Comparison of ENCODE assay signal across 9 mouse cellular contexts in the genomic region with DNA sequence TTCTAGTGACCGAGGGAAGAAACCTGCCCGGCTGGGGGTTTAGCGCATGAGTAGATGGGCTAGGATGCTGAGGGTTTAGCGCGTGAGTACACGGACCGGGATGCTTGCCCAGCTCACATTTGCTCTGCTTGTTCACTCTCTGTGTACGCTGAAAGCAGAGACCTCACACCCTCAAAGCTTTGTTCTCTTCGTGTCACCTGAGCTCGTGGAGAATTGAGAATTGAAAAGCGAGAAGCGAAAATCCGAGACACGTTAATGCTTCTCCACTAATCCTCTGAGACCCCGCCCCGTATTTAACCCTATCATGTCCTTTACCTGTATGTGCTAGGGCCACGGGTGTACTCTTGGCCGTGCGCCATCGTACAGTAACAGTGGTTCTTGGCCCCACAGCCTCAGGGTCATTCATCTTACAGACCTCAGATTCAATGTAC. TPM values are rescaled to one million over a fixed set of nuclear protein-coding genes. Genes with fewer than 3 reads are reported as not detected.
DNase-seq lines count a peak whose midpoint lies in the region; ATAC-seq and TF ChIP-seq lines count a peak whose summit lies in the region.
"Had no signal": no experiment of that assay in that cellular context is flagged by ENCODE, and none has a peak within 500 bp of the region (broad histone marks: within the 10 kb centered on the region; RNA-seq: fewer than 3 reads in every experiment).

No protein-coding gene starts in this region.

- ATAC-seq in embryonic facial prominence, embryonic 12.5 days (ENCODE audit: insufficient number of reproducible peaks, insufficient read depth, low FRiP score, low TSS enrichment), result peak; percentile 38; the same call in 1 of the 2 replicates
- peak; percentile 53 for ATAC-seq in hindbrain, embryonic 16.5 days
- ATAC-seq in neural tube, embryonic 14.5 days (ENCODE audit: low read depth), result peak; percentile 67
- ATAC-seq: Patski had no signal

- peak overlapping the region; percentile 71 for H3K27ac ChIP-seq in layer of hippocampus, adult 2 months
- no peak overlapping the region for H3K27ac ChIP-seq in embryonic facial prominence, embryonic 12.5 days
- peak overlapping the region; percentile 53; the same call in 1 of the 2 replicates for H3K27ac ChIP-seq in hindbrain, embryonic 16.5 days (ENCODE audit: low read depth, low read length)
- peak overlapping the region; percentile 55; the same call in 1 of the 2 replicates for H3K27ac ChIP-seq in neural tube, embryonic 14.5 days (ENCODE audit: low read depth, low read length)

- H3K36me3 ChIP-seq in embryonic facial prominence, embryonic 12.5 days, result no peaks in the 10 kb centered on the region
- H3K36me3 ChIP-seq in hindbrain, embryonic 16.5 days (ENCODE audit: control insufficient read depth, insufficient read depth, low read length), result no peaks in the 10 kb centered on the region
- H3K36me3 ChIP-seq in neural tube, embryonic 14.5 days (ENCODE audit: control insufficient read depth, insufficient read depth, low read length), result no peaks in the 10 kb centered on the region

- WGBS in embryonic facial prominence, embryonic 12.5 days, result 3% methylated on average over 20 of the region's 20 CpGs
- 6% methylated on average over 20 of the region's 20 CpGs for WGBS in hindbrain, embryonic 16.5 days
- WGBS in neural tube, embryonic 14.5 days, result 3% methylated on average over 20 of the region's 20 CpGs

- no peak overlapping the region for H3K9ac ChIP-seq in embryonic facial prominence, embryonic 12.5 days
- peak overlapping the region; percentile 49 for H3K9ac ChIP-seq in hindbrain, embryonic 16.5 days (ENCODE audit: low read depth, low read length)
- H3K9ac ChIP-seq in neural tube, embryonic 14.5 days (replicated peaks; ENCODE audit: low read depth, low read length), result peak overlapping the region; percentile 46

- H3K9me3 ChIP-seq in embryonic facial prominence, embryonic 12.5 days, result no peaks in the 10 kb centered on the region
- H3K9me3 ChIP-seq in hindbrain, embryonic 16.5 days (ENCODE audit: control insufficient read depth, low read length), result no peaks in the 10 kb centered on the region
- no peaks in the 10 kb centered on the region for H3K9me3 ChIP-seq in neural tube, embryonic 14.5 days (ENCODE audit: control insufficient read depth, low read length)

- H3K4me2 ChIP-seq in embryonic facial prominence, embryonic 12.5 days (replicated peaks), result peak overlapping the region; percentile 41
- H3K4me2 ChIP-seq in hindbrain, embryonic 16.5 days (ENCODE audit: low read length), result peak overlapping the region; percentile 48
- peak overlapping the region; percentile 43 for H3K4me2 ChIP-seq in neural tube, embryonic 14.5 days (ENCODE audit: low read depth, low read length)

- no peak for TF ChIP-seq CTCF in layer of hippocampus, adult 2 months (conservative IDR thresholded peaks at IDR 0.05)

- peaks cover 16% of the 10 kb centered on the region for H3K27me3 ChIP-seq in embryonic facial prominence, embryonic 12.5 days
- H3K27me3 ChIP-seq in hindbrain, embryonic 16.5 days (replicated peaks; ENCODE audit: control insufficient read depth, insufficient read depth, low read length), result no peaks in the 10 kb centered on the region
- H3K27me3 ChIP-seq in neural tube, embryonic 14.5 days (ENCODE audit: control insufficient read depth, insufficient read depth, low read length), result no peaks in the 10 kb centered on the region

- 0 out of 2 replicates have a peak overlapping the region, but pooled peaks have one; percentile 10 for H3K4me3 ChIP-seq in layer of hippocampus, adult 2 months
- peak overlapping the region; percentile 22 for H3K4me3 ChIP-seq in embryonic facial prominence, embryonic 12.5 days
- peak overlapping the region; percentile 22 for H3K4me3 ChIP-seq in hindbrain, embryonic 16.5 days (ENCODE audit: low read length)
- no peak overlapping the region for H3K4me3 ChIP-seq in neural tube, embryonic 14.5 days (ENCODE audit: low read depth, low read length)

- no peak for DNase-seq in layer of hippocampus, adult 2 months (ENCODE audit: low spot score in 2 of 2)
- DNase-seq in layer of hippocampus, postnatal 10 days (ENCODE audit: low spot score in 2 of 2), result no peak
- DNase-seq in adrenal gland, postnatal 10 days, result no peak
- no peak for DNase-seq in urinary bladder, adult 18-20 months (ENCODE audit: low spot score in 2 of 2)
- DNase-seq in right cerebral cortex, postnatal 36 days (ENCODE audit: low spot score in 2 of 2), result no peak

- peaks cover 3% of the 10 kb centered on the region for H3K4me1 ChIP-seq in embryonic facial prominence, embryonic 12.5 days
- peaks cover 9% of the 10 kb centered on the region for H3K4me1 ChIP-seq in hindbrain, embryonic 16.5 days (ENCODE audit: control insufficient read depth, insufficient read depth, low read depth, low read length)
- H3K4me1 ChIP-seq in neural tube, embryonic 14.5 days (ENCODE audit: control insufficient read depth, insufficient read depth, low read length), result peaks cover 6% of the 10 kb centered on the region; the same call in 1 of the 2 replicates

RNA-seq across cellular contexts. Expression of a gene that starts 38.9 kb away (rescaled TPM):
- total RNA-seq in layer of hippocampus, adult 2 months (2021), result 10 to 100 TPM; 79.7 to 88.9 TPM
- 10 to 100 TPM; 69.3 to 71.6 TPM for total RNA-seq in layer of hippocampus, postnatal 10 days (2021)
- polyA plus RNA-seq in embryonic facial prominence, embryonic 12.5 days (2016; fragmentation: Nextera tagmentation; extraction: Ambion mirVana), result 1.9 and 2.8 TPM in 2 replicates
- 37.1 and 37.2 TPM in 2 replicates for polyA plus RNA-seq in hindbrain, embryonic 16.5 days (2015; fragmentation: Nextera tagmentation; extraction: Ambion mirVana)
- 22.1 and 22.3 TPM in 2 replicates for polyA plus RNA-seq in neural tube, embryonic 14.5 days (2014; fragmentation: Nextera tagmentation; extraction: Ambion mirVana)
- total RNA-seq in adrenal gland, postnatal 10 days (2021), result 10 to 100 TPM; 12.9 to 18.4 TPM
- polyA plus RNA-seq: Patski had no signal
